17 mouse cellular contexts compared by ENCODE assay signal in the genomic region with DNA sequence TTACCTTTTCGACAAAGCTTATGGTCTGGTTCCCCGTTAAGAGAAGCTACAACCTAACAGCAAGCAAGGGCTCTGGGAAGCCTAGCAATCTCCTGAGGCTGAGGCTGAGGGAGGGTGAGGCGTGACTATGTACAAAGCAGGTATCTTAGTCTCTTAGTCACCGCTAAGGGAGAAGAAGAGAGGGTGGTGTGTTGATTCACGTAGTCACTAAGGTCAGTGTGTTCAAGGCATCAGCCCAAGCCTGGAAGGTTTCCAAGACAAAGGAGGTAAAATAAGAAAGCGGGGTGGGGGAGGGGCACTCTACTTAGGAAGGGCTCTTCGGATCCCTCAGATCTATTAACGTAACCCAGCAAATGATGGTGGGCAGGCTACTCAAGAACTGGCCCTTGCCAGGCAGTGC. TPM values are rescaled to one million over a fixed set of nuclear protein-coding genes. Genes with fewer than 3 reads are reported as not detected.
DNase-seq lines count a peak whose midpoint lies in the region; ATAC-seq lines count a peak whose summit lies in the region.
"Had no signal": no experiment of that assay in that cellular context is flagged by ENCODE, and none has a peak within 500 bp of the region (broad histone marks: within the 10 kb centered on the region; RNA-seq: fewer than 3 reads in every experiment).

No protein-coding gene starts in this region.

- peaks cover 30% of the 10 kb centered on the region for H3K4me1 ChIP-seq in forebrain, embryonic 12.5 days
- peaks cover 9% of the 10 kb centered on the region; the same call in 1 of the 2 replicates for H3K4me1 ChIP-seq in forebrain, embryonic 11.5 days (replicated peaks; ENCODE audit: control insufficient read depth, insufficient read depth, low read length)
- 0 out of 2 replicates have a peak, but pooled peaks cover 3% of the 10 kb centered on the region for H3K4me1 ChIP-seq in kidney, embryonic 14.5 days (ENCODE audit: control insufficient read depth, insufficient read depth, low read length)
- H3K4me1 ChIP-seq in forebrain, embryonic 14.5 days (ENCODE audit: control insufficient read depth, insufficient read depth, low read length) = peaks cover 26% of the 10 kb centered on the region
- H3K4me1 ChIP-seq in heart, embryonic 12.5 days (replicated peaks) = peaks cover 8% of the 10 kb centered on the region

- 66% methylated on average over 8 of the region's 8 CpGs for WGBS in forebrain, embryonic 12.5 days
- 67% methylated on average over 8 of the region's 8 CpGs for WGBS in forebrain, embryonic 11.5 days
- WGBS in kidney, embryonic 14.5 days = 66% methylated on average over 8 of the region's 8 CpGs
- WGBS in forebrain, embryonic 14.5 days = 46% methylated on average over 8 of the region's 8 CpGs
- WGBS in heart, embryonic 12.5 days = 67% methylated on average over 8 of the region's 8 CpGs

- no peak for ATAC-seq in forebrain, embryonic 12.5 days (ENCODE audit: low FRiP score)
- ATAC-seq in forebrain, embryonic 11.5 days (replicated peaks; ENCODE audit: low FRiP score) = no peak
- no peak for ATAC-seq in kidney, embryonic 14.5 days (ENCODE audit: low FRiP score, low TSS enrichment)
- ATAC-seq in forebrain, embryonic 14.5 days = no peak
- ATAC-seq in heart, embryonic 12.5 days (ENCODE audit: insufficient number of reproducible peaks, low FRiP score) = no peak
- ATAC-seq: hindbrain, embryonic 16.5 days; liver, embryonic 12.5 days had no signal

- no peak for DNase-seq in forebrain, embryonic 11.5 days (ENCODE audit: low spot score)
- DNase-seq in kidney, postnatal 25 days = peak; percentile 56 to 68
- no peak for DNase-seq in forebrain, embryonic 14.5 days (ENCODE audit: low spot score)
- peak; percentile 42 for DNase-seq in skeletal muscle tissue, adult 2 months (ENCODE audit: low read depth, low spot score)
- DNase-seq in layer of hippocampus, adult 9-11 months = no peak
- DNase-seq: cerebellum, postnatal 14 days; heart, adult 2 months; heart, postnatal 10 days; retina, postnatal 1 day; thymus, adult 18-20 months had no signal

- H3K9ac ChIP-seq in forebrain, embryonic 12.5 days = no peak overlapping the region
- no peak overlapping the region for H3K9ac ChIP-seq in forebrain, embryonic 11.5 days (ENCODE audit: low read length)
- H3K9ac ChIP-seq in kidney, embryonic 14.5 days (ENCODE audit: low read depth, low read length) = no peak overlapping the region
- no peak overlapping the region for H3K9ac ChIP-seq in forebrain, embryonic 14.5 days (ENCODE audit: low read length)
- no peak overlapping the region for H3K9ac ChIP-seq in heart, embryonic 12.5 days
- H3K9ac ChIP-seq: liver, embryonic 12.5 days; neural tube, embryonic 15.5 days had no signal

- no peak overlapping the region for H3K4me3 ChIP-seq in forebrain, embryonic 12.5 days (replicated peaks)
- H3K4me3 ChIP-seq in forebrain, embryonic 11.5 days (ENCODE audit: low read depth, low read length) = no peak overlapping the region
- H3K4me3 ChIP-seq in kidney, embryonic 14.5 days (ENCODE audit: low read length) = no peak overlapping the region
- no peak overlapping the region for H3K4me3 ChIP-seq in forebrain, embryonic 14.5 days (ENCODE audit: low read depth, low read length)
- no peak overlapping the region for H3K4me3 ChIP-seq in heart, embryonic 12.5 days
- H3K4me3 ChIP-seq: heart, adult 2 months; liver, embryonic 12.5 days; neural tube, embryonic 15.5 days had no signal

- H3K4me2 ChIP-seq in forebrain, embryonic 12.5 days = no peak overlapping the region
- no peak overlapping the region for H3K4me2 ChIP-seq in forebrain, embryonic 11.5 days (ENCODE audit: low read depth, low read length, severe bottlenecking)
- H3K4me2 ChIP-seq in kidney, embryonic 14.5 days (replicated peaks; ENCODE audit: low read depth, low read length) = no peak overlapping the region
- H3K4me2 ChIP-seq in forebrain, embryonic 14.5 days (ENCODE audit: low read length) = no peak overlapping the region
- H3K4me2 ChIP-seq in heart, embryonic 12.5 days = no peak overlapping the region
- H3K4me2 ChIP-seq: neural tube, embryonic 15.5 days had no signal

- H3K9me3 ChIP-seq in forebrain, embryonic 12.5 days = no peaks in the 10 kb centered on the region
- no peaks in the 10 kb centered on the region for H3K9me3 ChIP-seq in forebrain, embryonic 11.5 days (ENCODE audit: control insufficient read depth, low read length)
- H3K9me3 ChIP-seq in kidney, embryonic 14.5 days (ENCODE audit: control insufficient read depth, low read length) = no peaks in the 10 kb centered on the region
- no peaks in the 10 kb centered on the region for H3K9me3 ChIP-seq in forebrain, embryonic 14.5 days (replicated peaks; ENCODE audit: control insufficient read depth, low read length)
- no peaks in the 10 kb centered on the region for H3K9me3 ChIP-seq in heart, embryonic 12.5 days (replicated peaks)
- H3K9me3 ChIP-seq: liver, embryonic 12.5 days; neural tube, embryonic 15.5 days had no signal

- H3K27me3 ChIP-seq in forebrain, embryonic 12.5 days = no peaks in the 10 kb centered on the region
- H3K27me3 ChIP-seq in forebrain, embryonic 11.5 days (ENCODE audit: control insufficient read depth, insufficient read depth, low read length) = no peaks in the 10 kb centered on the region
- no peaks in the 10 kb centered on the region for H3K27me3 ChIP-seq in kidney, embryonic 14.5 days (ENCODE audit: control insufficient read depth, insufficient read depth, low read length)
- no peaks in the 10 kb centered on the region for H3K27me3 ChIP-seq in forebrain, embryonic 14.5 days (replicated peaks; ENCODE audit: control insufficient read depth, insufficient read depth, low read length)
- no peaks in the 10 kb centered on the region for H3K27me3 ChIP-seq in heart, embryonic 12.5 days (replicated peaks)
- H3K27me3 ChIP-seq: liver, embryonic 12.5 days; neural tube, embryonic 15.5 days had no signal

- no peaks in the 10 kb centered on the region for H3K36me3 ChIP-seq in forebrain, embryonic 12.5 days (replicated peaks)
- H3K36me3 ChIP-seq in forebrain, embryonic 11.5 days (ENCODE audit: control insufficient read depth, insufficient read depth, low read length) = no peaks in the 10 kb centered on the region
- no peaks in the 10 kb centered on the region for H3K36me3 ChIP-seq in kidney, embryonic 14.5 days (ENCODE audit: control insufficient read depth, insufficient read depth, low read length)
- H3K36me3 ChIP-seq in forebrain, embryonic 14.5 days (ENCODE audit: control insufficient read depth, insufficient read depth, low read length) = no peaks in the 10 kb centered on the region
- no peaks in the 10 kb centered on the region for H3K36me3 ChIP-seq in heart, embryonic 12.5 days
- H3K36me3 ChIP-seq: neural tube, embryonic 15.5 days had no signal

- peak overlapping the region; percentile 1; the same call in 1 of the 2 replicates for H3K27ac ChIP-seq in forebrain, embryonic 12.5 days
- H3K27ac ChIP-seq in forebrain, embryonic 11.5 days (ENCODE audit: low read depth, low read length) = no peak overlapping the region
- H3K27ac ChIP-seq in kidney, embryonic 14.5 days (ENCODE audit: low read depth, low read length) = no peak overlapping the region
- H3K27ac ChIP-seq in forebrain, embryonic 14.5 days (ENCODE audit: low read depth, low read length) = 0 out of 2 replicates have a peak overlapping the region, but pooled peaks have one; percentile 76
- H3K27ac ChIP-seq in heart, embryonic 12.5 days (ENCODE audit: poor library complexity, severe bottlenecking) = no peak overlapping the region
- H3K27ac ChIP-seq: heart, adult 2 months; kidney, postnatal 0 days; neural tube, embryonic 15.5 days had no signal

RNA-seq across cellular contexts. Expression of gene Rffl, which starts 9.5 kb away (rescaled TPM):
- polyA plus RNA-seq in forebrain, embryonic 12.5 days (2016; fragmentation: Nextera tagmentation; extraction: Ambion mirVana) = 16.6 and 19.1 TPM in 2 replicates
- 17.0 and 18.4 TPM in 2 replicates for polyA plus RNA-seq in forebrain, embryonic 11.5 days (2014; fragmentation: Nextera tagmentation; extraction: Ambion mirVana)
- polyA plus RNA-seq in kidney, embryonic 14.5 days (2014; fragmentation: Nextera tagmentation; extraction: Ambion mirVana) = 13.1 and 23.5 TPM in 2 replicates
- polyA plus RNA-seq in forebrain, embryonic 14.5 days (2014; fragmentation: Nextera tagmentation; extraction: Ambion mirVana) = 8.4 and 9.8 TPM in 2 replicates
- polyA plus RNA-seq in heart, embryonic 12.5 days (2016; fragmentation: Nextera tagmentation; extraction: Ambion mirVana) = 6.7 and 6.8 TPM in 2 replicates

RNA-seq across cellular contexts. Expression of gene Rad51d, which starts 28.9 kb away (rescaled TPM):
- polyA plus RNA-seq in forebrain, embryonic 12.5 days (2016; fragmentation: Nextera tagmentation; extraction: Ambion mirVana) = 12.6 and 14.2 TPM in 2 replicates
- polyA plus RNA-seq in forebrain, embryonic 11.5 days (2014; fragmentation: Nextera tagmentation; extraction: Ambion mirVana) = 15.6 and 17.4 TPM in 2 replicates
- polyA plus RNA-seq in kidney, embryonic 14.5 days (2014; fragmentation: Nextera tagmentation; extraction: Ambion mirVana) = 8.8 and 11.5 TPM in 2 replicates
- 14.2 and 16.8 TPM in 2 replicates for polyA plus RNA-seq in forebrain, embryonic 14.5 days (2014; fragmentation: Nextera tagmentation; extraction: Ambion mirVana)
- polyA plus RNA-seq in heart, embryonic 12.5 days (2016; fragmentation: Nextera tagmentation; extraction: Ambion mirVana) = 13.0 and 14.6 TPM in 2 replicates

RNA-seq across cellular contexts. Expression of gene Fndc8, which starts 30.4 kb away (rescaled TPM):
- 0.21 and 0.40 TPM in 2 replicates for polyA plus RNA-seq in forebrain, embryonic 12.5 days (2016; fragmentation: Nextera tagmentation; extraction: Ambion mirVana)
- polyA plus RNA-seq in forebrain, embryonic 11.5 days (2014; fragmentation: Nextera tagmentation; extraction: Ambion mirVana) = 0.44 and 0.48 TPM in 2 replicates
- 0.19 and 0.23 TPM in 2 replicates for polyA plus RNA-seq in kidney, embryonic 14.5 days (2014; fragmentation: Nextera tagmentation; extraction: Ambion mirVana)
- 0.18 and 0.48 TPM in 2 replicates for polyA plus RNA-seq in forebrain, embryonic 14.5 days (2014; fragmentation: Nextera tagmentation; extraction: Ambion mirVana)
- 0.10 and 0.12 TPM in 2 replicates for polyA plus RNA-seq in heart, embryonic 12.5 days (2016; fragmentation: Nextera tagmentation; extraction: Ambion mirVana)

RNA-seq across cellular contexts. Expression of gene Nle1, which starts 46.7 kb away (rescaled TPM):
- polyA plus RNA-seq in forebrain, embryonic 12.5 days (2016; fragmentation: Nextera tagmentation; extraction: Ambion mirVana) = 32.3 and 37.3 TPM in 2 replicates
- 31.9 and 34.8 TPM in 2 replicates for polyA plus RNA-seq in forebrain, embryonic 11.5 days (2014; fragmentation: Nextera tagmentation; extraction: Ambion mirVana)
- 32.2 and 33.7 TPM in 2 replicates for polyA plus RNA-seq in kidney, embryonic 14.5 days (2014; fragmentation: Nextera tagmentation; extraction: Ambion mirVana)
- 23.4 and 25.7 TPM in 2 replicates for polyA plus RNA-seq in forebrain, embryonic 14.5 days (2014; fragmentation: Nextera tagmentation; extraction: Ambion mirVana)
- 20.0 and 22.0 TPM in 2 replicates for polyA plus RNA-seq in heart, embryonic 12.5 days (2016; fragmentation: Nextera tagmentation; extraction: Ambion mirVana)

RNA-seq across cellular contexts. Expression of gene Unc45b, which starts 48.8 kb away (rescaled TPM):
- 1.0 and 1.3 TPM in 2 replicates for polyA plus RNA-seq in forebrain, embryonic 12.5 days (2016; fragmentation: Nextera tagmentation; extraction: Ambion mirVana)
- 0.20 and 0.41 TPM in 2 replicates for polyA plus RNA-seq in forebrain, embryonic 11.5 days (2014; fragmentation: Nextera tagmentation; extraction: Ambion mirVana)
- 2.4 and 2.5 TPM in 2 replicates for polyA plus RNA-seq in kidney, embryonic 14.5 days (2014; fragmentation: Nextera tagmentation; extraction: Ambion mirVana)
- polyA plus RNA-seq in forebrain, embryonic 14.5 days (2014; fragmentation: Nextera tagmentation; extraction: Ambion mirVana) = 0.38 and 1.1 TPM in 2 replicates
- polyA plus RNA-seq in heart, embryonic 12.5 days (2016; fragmentation: Nextera tagmentation; extraction: Ambion mirVana) = 199 and 203 TPM in 2 replicates

Comparison
In these comparisons a context has a peak if more than half of its experiments do, and no peak if none do; other contexts are left out.
1. H3K27ac ChIP-seq: peak in forebrain, embryonic 12.5 days (single experiment) and forebrain, embryonic 14.5 days (single experiment); none in forebrain, embryonic 11.5 days (single experiment), kidney, embryonic 14.5 days (single experiment) and heart, embryonic 12.5 days (single experiment).
2. DNase-seq: peak in kidney, postnatal 25 days (2 of 2) and skeletal muscle tissue, adult 2 months (single experiment); none in forebrain, embryonic 11.5 days (single experiment), forebrain, embryonic 14.5 days (single experiment) and layer of hippocampus, adult 9-11 months (single experiment).